Mouse (Mus musculus): ENCODE results near the gene Riox1.
"Not testable (repeated sequence)": the region's sequence is repeated elsewhere in the genome, so short reads cannot be mapped to it uniquely, and the experiment has no call there.

Gene Riox1

GRCm38 (mm10) chr12:83950493-83950839 lies at the start of gene Riox1:
TSS of gene Riox1 (plus strand) at chr12:83950608.
- DNase-seq (ENCODE audit: low spot score), result peak; percentile 88

GRCm38 (mm10) chr12:83910451-83910850 lies 40.0 kb upstream of the Riox1 start:
- no peak for DNase-seq (ENCODE audit: low spot score)

GRCm38 (mm10) chr12:83914202-83914740 lies 36.1 kb upstream of the Riox1 start:
- DNase-seq (ENCODE audit: low spot score), result no peak

- DNase-seq (ENCODE audit: low spot score), result no peak
These were observed 35.6 kb upstream of the Riox1 start for GRCm38 (mm10) chr12:83914797-83915196.

- no peak for DNase-seq (ENCODE audit: low spot score)
These were observed 33.5 kb upstream of the Riox1 start for GRCm38 (mm10) chr12:83916884-83917283.

- DNase-seq (ENCODE audit: low spot score), result no peak
These were observed 29.5 kb upstream of the Riox1 start for GRCm38 (mm10) chr12:83920721-83921441.

GRCm38 (mm10) chr12:83921535-83922381 lies 28.6 kb upstream of the Riox1 start, which contains the start of gene Numb:
TSS of gene Numb (minus strand) at chr12:83921934.
- peak; percentile 99 for DNase-seq (ENCODE audit: low spot score)

- DNase-seq (ENCODE audit: low spot score), result no peak
These were observed 27.5 kb upstream of the Riox1 start for GRCm38 (mm10) chr12:83922724-83923485.

GRCm38 (mm10) chr12:83923486-83923859 lies 26.9 kb upstream of the Riox1 start:
- DNase-seq (ENCODE audit: low spot score), result no peak

- no peak for DNase-seq (ENCODE audit: low spot score)
These were observed 26.1 kb upstream of the Riox1 start for GRCm38 (mm10) chr12:83924332-83924731.

- no peak for DNase-seq (ENCODE audit: low spot score)
These were observed 25.2 kb upstream of the Riox1 start for GRCm38 (mm10) chr12:83925160-83925703.

- DNase-seq (ENCODE audit: low spot score), result no peak
These were observed 24.3 kb upstream of the Riox1 start for GRCm38 (mm10) chr12:83926061-83926460.

- no peak for DNase-seq (ENCODE audit: low spot score)
These were observed 22.7 kb upstream of the Riox1 start for GRCm38 (mm10) chr12:83927747-83928146.

- DNase-seq (ENCODE audit: low spot score), result no peak
These were observed 21.1 kb upstream of the Riox1 start for GRCm38 (mm10) chr12:83929186-83929804.

GRCm38 (mm10) chr12:83937600-83937999 lies 12.8 kb upstream of the Riox1 start:
- no peak for DNase-seq (ENCODE audit: low spot score)

GRCm38 (mm10) chr12:83938592-83938991 lies 11.8 kb upstream of the Riox1 start:
- DNase-seq (ENCODE audit: low spot score), result not testable (repeated sequence)

GRCm38 (mm10) chr12:83939332-83939731 lies 11.1 kb upstream of the Riox1 start:
- DNase-seq (ENCODE audit: low spot score), result no peak

- DNase-seq (ENCODE audit: low spot score), result no peak
These were observed 10.4 kb upstream of the Riox1 start for GRCm38 (mm10) chr12:83940031-83940430.

GRCm38 (mm10) chr12:83941938-83942337 lies 8.5 kb upstream of the Riox1 start:
- no peak for DNase-seq (ENCODE audit: low spot score)

- peak; percentile 63 for DNase-seq (ENCODE audit: low spot score)
These were observed 3.1 kb upstream of the Riox1 start for GRCm38 (mm10) chr12:83947260-83947811.

GRCm38 (mm10) chr12:83949043-83949442 lies 1.4 kb upstream of the Riox1 start:
- no peak for DNase-seq (ENCODE audit: low spot score)
